Mouse (Mus musculus) CH12.LX (cell line): ENCODE measurements around the gene 5830473C10Rik. TPM values are rescaled to one million over a fixed set of nuclear protein-coding genes. Genes with fewer than 3 reads are reported as not detected.

Experiments
- DNase-seq: peaks from one replicate; pipeline ENCODE4 v3.0.0-alpha.2; 2013; ENCODE audit errors: extremely low read depth
- H3K27ac ChIP-seq: 2 replicates; pipeline ENCODE4 v1.5.1; 2012; ENCODE audit warnings: low read depth, mild to moderate bottlenecking, control low read depth, moderate library complexity; ENCODE audit not compliant: insufficient read depth
- H3K27me3 ChIP-seq: replicated peaks from 2 replicates; pipeline ENCODE3; 2012; ENCODE audit warnings: inconsistent platforms
- H3K36me3 ChIP-seq, 2 experiments: replicated peaks in 1 of 2; 2 replicates each; pipeline versions ENCODE3 to v1.6.1; 2012; ENCODE audit warnings: inconsistent platforms in 1 of 2, low read length in 1 of 2, mild to moderate bottlenecking in 1 of 2, mixed read lengths in 1 of 2, moderate library complexity in 1 of 2; ENCODE audit not compliant: control insufficient read depth in 1 of 2, insufficient read depth in 1 of 2
- H3K4me1 ChIP-seq, 2 experiments: 2 replicates each; pipeline ENCODE4 v1.6.1; 2012; ENCODE audit warnings: inconsistent platforms in 1 of 2, moderate library complexity in 1 of 2; ENCODE audit not compliant: insufficient read depth in 2 of 2, control insufficient read depth in 1 of 2
- H3K4me2 ChIP-seq: 2 replicates; pipeline ENCODE4 v1.6.1; 2012; ENCODE audit warnings: low read depth, mild to moderate bottlenecking, control low read depth; ENCODE audit not compliant: poor library complexity, insufficient read depth, severe bottlenecking
- H3K4me3 ChIP-seq, 3 experiments: fragments of 150-350 bp in 1 of 3; sonication (generic) in 1 of 3; replicated peaks in 1 of 3; 2 replicates each; pipeline versions ENCODE3 to v1.5.1; 2011 to 2012; ENCODE audit warnings: low read depth in 2 of 3, low read length in 2 of 3, mild to moderate bottlenecking in 2 of 3, moderate library complexity in 2 of 3, control low read depth in 1 of 3, improper control_type of control experiment in 1 of 3, inconsistent platforms in 1 of 3, mixed read lengths in 1 of 3; ENCODE audit not compliant: poor library complexity in 1 of 3
- H3K79me2 ChIP-seq: replicated peaks from 2 replicates; pipeline ENCODE4 v1.6.1; 2012; ENCODE audit warnings: mild to moderate bottlenecking, moderate library complexity; ENCODE audit not compliant: control insufficient read depth, poor library complexity, insufficient read depth, severe bottlenecking; ENCODE audit errors: extremely low read depth
- H3K9ac ChIP-seq: 2 replicates; pipeline ENCODE4 v1.6.1; 2012; ENCODE audit warnings: low read depth, mild to moderate bottlenecking, control low read depth, moderate library complexity; ENCODE audit not compliant: insufficient read depth
- H3K9me3 ChIP-seq: replicated peaks from 2 replicates; pipeline ENCODE3; 2012; ENCODE audit warnings: low read length, inconsistent platforms, mixed read lengths
- CHD2 ChIP-seq: IDR thresholded peaks from 2 replicates; pipeline ENCODE4 v1.6.1; 2011; ENCODE audit warnings: low read length, improper control_type of control experiment
- E2F4 ChIP-seq: IDR thresholded peaks from 2 replicates; pipeline ENCODE4 v1.6.1; 2011; ENCODE audit warnings: low read depth, low read length, improper control_type of control experiment; ENCODE audit not compliant: insufficient replicate concordance
- ELF1 ChIP-seq: IDR thresholded peaks from 2 replicates; pipeline ENCODE4 v1.6.1; 2014; ENCODE audit warnings: low read depth, mild to moderate bottlenecking, inconsistent platforms, low read length, improper control_type of control experiment
- GABPA ChIP-seq: IDR thresholded peaks from 2 replicates; pipeline ENCODE4 v1.6.1; 2012; ENCODE audit warnings: low read depth, low read length, improper control_type of control experiment, inconsistent platforms; ENCODE audit not compliant: insufficient replicate concordance
- HCFC1 ChIP-seq: IDR thresholded peaks from 2 replicates; pipeline ENCODE4 v1.6.1; 2012; ENCODE audit warnings: low read depth, mild to moderate bottlenecking, inconsistent platforms, low read length, improper control_type of control experiment
- JUN ChIP-seq: IDR thresholded peaks from 2 replicates; pipeline ENCODE4 v1.6.1; 2011; ENCODE audit warnings: low read depth, mild to moderate bottlenecking, low read length, improper control_type of control experiment, moderate library complexity; ENCODE audit not compliant: insufficient read depth
- JUND ChIP-seq: conservative IDR thresholded peaks from 2 replicates; pipeline ENCODE4 v1.6.1; 2011; ENCODE audit warnings: low read depth, low read length, improper control_type of control experiment
- KAT2A ChIP-seq: IDR thresholded peaks from 2 replicates; pipeline ENCODE4 v1.6.1; 2012; ENCODE audit warnings: low read length, improper control_type of control experiment, inconsistent platforms; ENCODE audit not compliant: insufficient replicate concordance
- MAFK ChIP-seq: IDR thresholded peaks from 2 replicates; pipeline ENCODE4 v1.6.1; 2011; ENCODE audit warnings: low read length, improper control_type of control experiment; ENCODE audit not compliant: insufficient replicate concordance
- MAX ChIP-seq: IDR thresholded peaks from 2 replicates; pipeline ENCODE4 v1.6.1; 2011; ENCODE audit warnings: low read length, improper control_type of control experiment
- MYC ChIP-seq: IDR thresholded peaks from 2 replicates; pipeline ENCODE4 v1.6.1; 2011; ENCODE audit warnings: low read depth, mild to moderate bottlenecking, improper control_type of control experiment, low read length
- NELFE ChIP-seq: IDR thresholded peaks from 2 replicates; pipeline ENCODE4 v1.6.1; 2011; ENCODE audit warnings: low read depth, low read length, improper control_type of control experiment
- RAD21 ChIP-seq: IDR thresholded peaks from 2 replicates; pipeline ENCODE4 v1.6.1; 2011; ENCODE audit warnings: low read depth, mild to moderate bottlenecking, low read length, improper control_type of control experiment, moderate library complexity
- TBP ChIP-seq: conservative IDR thresholded peaks from 2 replicates; pipeline ENCODE4 v1.6.1; 2011; ENCODE audit warnings: low read depth, low read length, improper control_type of control experiment
- USF1 ChIP-seq: IDR thresholded peaks from 2 replicates; pipeline ENCODE4 v1.6.1; 2014; ENCODE audit warnings: low read depth, mild to moderate bottlenecking, inconsistent platforms, low read length, improper control_type of control experiment
- USF2 ChIP-seq: conservative IDR thresholded peaks from 2 replicates; pipeline ENCODE4 v1.6.1; 2011; ENCODE audit warnings: low read depth, low read length, improper control_type of control experiment
- ZKSCAN1 ChIP-seq: IDR thresholded peaks from 2 replicates; pipeline ENCODE4 v1.6.1; 2012; ENCODE audit warnings: low read depth, inconsistent platforms, low read length, improper control_type of control experiment, borderline replicate concordance
- ZMIZ1 ChIP-seq: IDR thresholded peaks from 2 replicates; pipeline ENCODE4 v1.6.1; 2012; ENCODE audit warnings: low read depth, mild to moderate bottlenecking, inconsistent platforms, low read length, improper control_type of control experiment
- ZNF384 ChIP-seq: IDR thresholded peaks from 2 replicates; pipeline ENCODE4 v1.6.1; 2012; ENCODE audit warnings: low read depth, low read length, improper control_type of control experiment, inconsistent platforms
- dilution Hi-C: fragments of 300-500 bp; cut with MboI; formaldehyde crosslinking; loops from 2 replicates; pipeline ENCODE4 v1.14.3; 2020; ENCODE audit warnings: low sequenced_read_pairs; ENCODE audit not compliant: extremely low pct_unique_long_range_greater_than_20kb, extremely low pct_ligation_motif_present
- in situ Hi-C: fragments of 300-500 bp; cut with MboI; formaldehyde crosslinking; loops from 3 replicates; pipeline ENCODE4 v1.14.3; 2019; ENCODE audit warnings: low sequenced_read_pairs, low pct_ligation_motif_present, low pct_unique_long_range_greater_than_20kb, mixed read lengths
- polyA plus RNA-seq: library from polyadenylated mRNA; unstranded; fragments of >175 nt; gene quantifications from 2 replicates; pipeline ENCODE4 v1.2.1, GENCODE M21; 2012; ENCODE audit warnings: low read depth; ENCODE audit not compliant: insufficient read length
- total RNA-seq, 2 experiments: library from RNA; depleted of rRNA; stranded (reverse); fragments of 300-350 nt in 1 of 2; fragments of >200 nt in 1 of 2; gene quantifications; 2 replicates each; pipeline ENCODE4 v1.2.3; 2012 to 2014

5830473C10Rik gene
- total and polyA plus RNA-seq, 3 experiments: 0.83 to 3.8 (median 2.0) TPM

- Histone ChIP-seq H3K36me3 (no peaks in the 10 kb centered on the region), H3K27me3 (no peaks in the 10 kb centered on the region), H3K9ac (no peak overlapping the region), H3K79me2 (no peaks in the 10 kb centered on the region), H3K4me1 (peaks cover 0 to 5% of the 10 kb centered on the region in 2 experiments; a peak in 2 of 4 replicates), H3K27ac (no peak overlapping the region)
- no peak for TF ChIP-seq TBP
- TF ChIP-seq ZMIZ1: no peak
- no peak for TF ChIP-seq USF2
- TF ChIP-seq GABPA: no peak
- no peak for TF ChIP-seq RAD21
- TF ChIP-seq MAFK: no peak
- TF ChIP-seq MAX: no peak
- TF ChIP-seq ZNF384: no peak
- no peak for TF ChIP-seq E2F4
- TF ChIP-seq HCFC1: no peak
- no peak for TF ChIP-seq USF1
- TF ChIP-seq NELFE: no peak
- TF ChIP-seq KAT2A: no peak
- TF ChIP-seq, all 38 proteins: peak for 0
- dilution Hi-C loops: no loop called here
- Histone ChIP-seq H3K4me2 (no peak overlapping the region), H3K9me3 (no peaks in the 10 kb centered on the region), H3K4me3 (no peak overlapping the region)
- in situ Hi-C loops: no loop called here
- DNase-seq: no peak
Observed at GRCm38 (mm10) chr5:90568338-90568737, 7.4 kb downstream of the 5830473C10Rik start.

DNA sequence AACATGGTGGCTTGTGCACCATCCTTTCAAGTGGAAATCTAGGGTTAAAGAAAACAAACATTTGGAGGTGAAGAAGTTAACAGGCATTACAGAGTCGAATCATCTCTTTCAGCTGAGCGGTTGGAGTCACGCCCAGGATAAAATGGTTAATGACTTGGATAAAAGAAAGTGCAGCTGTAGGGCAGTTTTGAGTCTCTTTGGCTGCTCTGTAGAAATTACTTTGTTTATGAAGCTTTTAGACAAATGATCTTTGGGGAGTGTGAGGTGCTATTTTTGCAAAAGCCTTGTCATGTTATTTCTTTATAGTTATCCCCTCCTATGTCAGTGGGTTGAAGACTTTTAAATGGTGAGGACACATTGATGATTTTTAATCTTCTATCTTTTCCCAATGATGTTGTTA is 10.3 kb downstream of the 5830473C10Rik start:
- Histone ChIP-seq H3K36me3 (no peaks in the 10 kb centered on the region), H3K27ac (no peak overlapping the region), H3K4me2 (no peak overlapping the region), H3K9ac (no peak overlapping the region), H3K4me3 (no peak overlapping the region), H3K4me1 (peaks cover 3 to 19% of the 10 kb centered on the region in 2 experiments; a peak in 3 of 4 replicates), H3K79me2 (no peaks in the 10 kb centered on the region), H3K27me3 (no peaks in the 10 kb centered on the region), H3K9me3 (no peaks in the 10 kb centered on the region)
- no peak for DNase-seq
- dilution Hi-C loops: no loop called here
- in situ Hi-C loops: no loop called here
- no peak for TF ChIP-seq TBP
- TF ChIP-seq JUN: no peak
- no peak for TF ChIP-seq ZKSCAN1
- TF ChIP-seq ELF1: no peak
- no peak for TF ChIP-seq JUND
- no peak for TF ChIP-seq MAFK
- no peak for TF ChIP-seq KAT2A
- no peak for TF ChIP-seq USF1
- TF ChIP-seq MYC: no peak
- TF ChIP-seq CHD2: no peak
